Mouse (Mus musculus): ENCODE results near the gene Cnn1.
"Not testable (repeated sequence)": the region's sequence is repeated elsewhere in the genome, so short reads cannot be mapped to it uniquely, and the experiment has no call there.

Cnn1 gene

GRCm38 (mm10) chr9:22075778-22076177, 23.2 kb upstream of the Cnn1 start:
- in situ Hi-C loops (cut with MboI): not testable (repeated sequence)

GRCm38 (mm10) chr9:22076223-22076622, 22.8 kb upstream of the Cnn1 start:
- in situ Hi-C loops (cut with MboI): no loop called here

- in situ Hi-C loops (cut with MboI): no loop called here
Measured at GRCm38 (mm10) chr9:22084667-22085021, 14.4 kb upstream of the Cnn1 start.

GRCm38 (mm10) chr9:22085022-22085834, 13.8 kb upstream of the Cnn1 start, which contains the start of gene Ecsit:
Ecsit (minus strand) TSS chr9:22085438.
- in situ Hi-C loops (cut with MboI): no loop called here

- in situ Hi-C loops (cut with MboI): no loop called here
Measured at GRCm38 (mm10) chr9:22086012-22086411, 13.0 kb upstream of the Cnn1 start.

GRCm38 (mm10) chr9:22087034-22087618, 11.9 kb upstream of the Cnn1 start:
- in situ Hi-C loops (cut with MboI): no loop called here

GRCm38 (mm10) chr9:22089281-22089680, 9.7 kb upstream of the Cnn1 start:
- in situ Hi-C loops (cut with MboI): no loop called here

- in situ Hi-C loops (cut with MboI): no loop called here
Measured at GRCm38 (mm10) chr9:22089986-22090385, 9.0 kb upstream of the Cnn1 start.

- in situ Hi-C loops (cut with MboI): no loop called here
Measured at GRCm38 (mm10) chr9:22092746-22093145, 6.3 kb upstream of the Cnn1 start.

- in situ Hi-C loops (cut with MboI): no loop called here
Measured at GRCm38 (mm10) chr9:22095854-22096307, 3.1 kb upstream of the Cnn1 start.

- in situ Hi-C loops (cut with MboI): no loop called here
Measured at GRCm38 (mm10) chr9:22099922-22100321, 906 bp downstream of the Cnn1 start.

GRCm38 (mm10) chr9:22108194-22108593, 9.2 kb downstream of the Cnn1 start:
- in situ Hi-C loops (cut with MboI): no loop called here

- in situ Hi-C loops (cut with MboI): no loop called here
Measured at GRCm38 (mm10) chr9:22115635-22116034, 16.6 kb downstream of the Cnn1 start.

GRCm38 (mm10) chr9:22116086-22116485, 17.1 kb downstream of the Cnn1 start:
- in situ Hi-C loops (cut with MboI): no loop called here

GRCm38 (mm10) chr9:22116740-22117426, 17.9 kb downstream of the Cnn1 start, which contains the start of gene Elof1:
Elof1 (minus strand) TSS chr9:22117172.
- in situ Hi-C loops (cut with MboI): no loop called here

GRCm38 (mm10) chr9:22117754-22118456, 18.9 kb downstream of the Cnn1 start:
- in situ Hi-C loops (cut with MboI): no loop called here

- in situ Hi-C loops (cut with MboI): no loop called here
Measured at GRCm38 (mm10) chr9:22119543-22119942, 20.5 kb downstream of the Cnn1 start.

- in situ Hi-C loops (cut with MboI): no loop called here
Measured at GRCm38 (mm10) chr9:22121545-22121944, 22.5 kb downstream of the Cnn1 start.

- in situ Hi-C loops (cut with MboI): no loop called here
Measured at GRCm38 (mm10) chr9:22122005-22122404, 23.0 kb downstream of the Cnn1 start.

- in situ Hi-C loops (cut with MboI): no loop called here
Measured at GRCm38 (mm10) chr9:22123069-22123609, 24.1 kb downstream of the Cnn1 start.

- in situ Hi-C loops (cut with MboI): no loop called here
Measured at GRCm38 (mm10) chr9:22124169-22124568, 25.2 kb downstream of the Cnn1 start.
